Mouse (Mus musculus) Patski (cell line): ENCODE data around the gene Slc35c1. TPM values are rescaled to one million over a fixed set of nuclear protein-coding genes. Genes with fewer than 3 reads are reported as not detected.
A peak's percentile ranks its signal among the peaks of the same experiment; 100 is the strongest.

Experiments
- ATAC-seq: fragments of 100-300 bp; one replicate; pipeline ENCODE4 v1.8.0; 2021
- CTCF ChIA-PET: fragments of 350-600 bp; sonication (Branson Sonifier 250); formaldehyde crosslinking; loops from one replicate; lab custom pipeline; 2022; ENCODE audit warnings: inconsistent platforms; lab: Charles Lee
- POLR2A ChIA-PET: fragments of 350-600 bp; sonication (Branson Sonifier 250); formaldehyde crosslinking; loops from one replicate; lab custom pipeline; 2022; ENCODE audit warnings: antibody characterized with exemption, inconsistent platforms; lab: Charles Lee
- DNase-seq: peaks from one replicate; pipeline ENCODE4 v3.0.0-alpha.2; 2011; ENCODE audit warnings: low read depth, low spot score
- H3K27me3 ChIP-seq: fragments of 371-371 bp; one replicate; pipeline ENCODE4 v1.5.1; 2021
- CTCF ChIP-seq: fragments of 100-300 bp; IDR thresholded peaks from one replicate; pipeline ENCODE4 v1.5.1; 2021
- in situ Hi-C: fragments of 300-500 bp; cut with MboI; formaldehyde crosslinking; loops from 3 replicates; pipeline ENCODE4 v1.11.1; 2018; ENCODE audit warnings: low pct_unique_long_range_greater_than_20kb, mixed read lengths
- polyA plus RNA-seq: library from polyadenylated mRNA; unstranded; gene quantifications from one replicate; pipeline ENCODE4 v1.2.3, GENCODE M21; 2021

Gene Slc35c1
- polyA plus RNA-seq, 1 experiment from 2014 or later: 11.0 TPM

DNA sequence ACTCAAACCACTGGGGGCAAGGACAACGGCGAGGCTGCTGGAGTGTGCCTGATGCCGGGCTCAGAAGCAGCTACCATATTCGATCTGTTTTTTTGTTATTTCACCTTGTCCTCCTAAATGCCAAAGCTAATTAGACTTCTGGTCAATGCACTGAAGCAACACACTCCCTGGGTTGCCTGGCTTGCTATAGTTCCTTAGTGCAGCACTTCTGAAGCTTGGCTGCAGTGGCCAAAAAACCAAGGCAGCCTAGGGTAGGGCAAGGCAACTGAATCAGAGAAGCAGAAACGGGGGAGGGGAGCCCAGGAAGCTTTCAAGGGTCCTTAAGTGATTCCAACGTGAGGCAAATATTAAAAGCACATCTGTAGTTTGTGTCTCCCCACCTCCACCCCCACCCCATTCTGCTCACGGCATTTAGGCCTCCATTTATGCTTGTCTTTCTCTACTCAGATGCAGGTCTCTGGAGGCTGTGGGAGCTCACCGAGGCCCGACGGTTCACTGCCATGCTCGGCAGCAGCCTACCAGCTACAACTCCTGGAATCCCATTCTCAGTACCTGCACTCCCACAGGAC is 28.6 kb downstream of the Slc35c1 start:
- POLR2A ChIA-PET: interaction anchor here (1.7 to 3.1 kb wide), 2 partner anchors 10 to 43 kb away, joined by 6 to 18 read pairs; no protein-coding TSS in a partner anchor
- in situ Hi-C loops: loop anchor here (5.0 to 25.0 kb wide), 2 partner anchors 54 to 444 kb away; partner anchors contain the start of gene Dgkz

DNA sequence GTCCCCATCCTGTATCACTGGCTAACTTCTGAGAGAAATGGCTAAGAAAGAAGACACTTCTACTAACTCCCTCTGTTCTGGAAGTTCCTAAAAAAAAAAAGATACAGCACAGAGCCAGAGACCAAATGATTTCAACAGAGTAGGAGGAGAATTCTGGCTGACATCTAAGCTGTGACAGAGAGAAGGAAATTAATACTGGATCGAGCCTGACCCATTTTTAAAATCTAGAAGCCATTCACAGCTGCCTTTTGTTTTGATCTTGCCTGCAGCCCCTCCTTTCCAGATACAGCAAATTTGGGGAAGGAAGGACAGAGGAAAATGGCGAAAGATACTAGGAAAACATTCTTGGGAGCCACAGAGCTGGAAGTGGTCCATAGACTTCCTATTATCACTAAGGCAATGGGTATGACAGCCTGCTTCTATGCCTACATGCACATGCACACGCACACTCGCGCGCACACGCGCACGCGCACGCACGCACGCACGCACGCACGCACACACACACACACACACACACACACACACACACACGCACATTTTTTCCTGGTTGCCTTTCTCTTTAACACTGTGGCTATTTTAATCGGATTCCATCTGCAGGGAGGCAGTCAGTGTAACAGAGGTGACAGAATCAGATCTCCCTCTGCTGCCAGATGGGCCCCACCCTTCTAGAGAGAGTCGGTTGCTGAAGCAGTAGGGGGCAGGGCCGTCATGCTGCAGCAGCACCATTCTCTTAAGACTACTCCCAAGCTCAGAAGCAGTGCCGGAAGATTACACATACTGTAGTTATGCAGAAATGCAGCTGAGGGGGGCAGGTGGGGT is 29.4 kb downstream of the Slc35c1 start:
- DNase-seq (no peak), ATAC-seq (peak; percentile 60)
- CTCF ChIA-PET: interaction anchor here (1.3 to 1.9 kb wide), 2 partner anchors 9 to 12 kb away, joined by 7 to 10 read pairs; no protein-coding TSS in a partner anchor
- in situ Hi-C loops: loop anchor here (5.0 to 25.0 kb wide), 2 partner anchors 54 to 444 kb away; partner anchors contain the start of gene Dgkz
- H3K27me3 ChIP-seq: no peaks in the 10 kb centered on the region
- POLR2A ChIA-PET: interaction anchor here (1.7 to 3.1 kb wide), 2 partner anchors 9 to 42 kb away, joined by 6 to 18 read pairs; no protein-coding TSS in a partner anchor
- TF ChIP-seq CTCF: no peak

More for the DNA sequence above, 28.6 kb downstream of the Slc35c1 start:
- H3K27me3 ChIP-seq: no peaks in the 10 kb centered on the region
- CTCF ChIA-PET: interaction anchor here (1.3 to 1.9 kb wide), 2 partner anchors 10 to 56 kb away, joined by 4 to 10 read pairs; partner anchors contain the start of gene Large2
- DNase-seq: no peak
- no peak for TF ChIP-seq CTCF
- no peak for ATAC-seq

DNA sequence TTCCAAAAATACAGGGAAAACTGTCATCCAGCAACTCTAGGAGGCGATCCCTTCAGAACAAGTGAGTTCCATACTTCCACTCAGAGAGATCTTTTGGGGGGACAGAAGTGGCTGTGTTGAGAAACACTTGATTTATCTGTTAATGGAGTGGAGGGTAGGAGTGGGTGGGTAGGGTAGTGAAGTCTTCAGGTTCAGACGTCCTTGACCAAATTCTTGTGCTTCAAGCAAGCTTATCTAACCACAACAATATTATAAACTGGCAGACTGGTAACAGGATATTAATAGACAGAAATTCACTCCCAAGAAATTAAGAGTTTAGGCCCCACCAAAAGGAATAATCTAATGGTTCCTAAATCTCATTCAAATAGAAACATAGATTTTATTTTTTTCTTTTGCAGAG is 30.2 kb downstream of the Slc35c1 start:
- H3K27me3 ChIP-seq: no peaks in the 10 kb centered on the region
- in situ Hi-C loops: loop anchor here (5.0 to 25.0 kb wide), 2 partner anchors 53 to 443 kb away; partner anchors contain the start of gene Dgkz
- POLR2A ChIA-PET: no interaction called here
- no peak for DNase-seq
- no peak for TF ChIP-seq CTCF
- no peak for ATAC-seq
- CTCF ChIA-PET: interaction anchor here (1.9 kb wide), 1 partner anchor 11 kb away, joined by 7 read pairs; no protein-coding TSS in a partner anchor

DNA sequence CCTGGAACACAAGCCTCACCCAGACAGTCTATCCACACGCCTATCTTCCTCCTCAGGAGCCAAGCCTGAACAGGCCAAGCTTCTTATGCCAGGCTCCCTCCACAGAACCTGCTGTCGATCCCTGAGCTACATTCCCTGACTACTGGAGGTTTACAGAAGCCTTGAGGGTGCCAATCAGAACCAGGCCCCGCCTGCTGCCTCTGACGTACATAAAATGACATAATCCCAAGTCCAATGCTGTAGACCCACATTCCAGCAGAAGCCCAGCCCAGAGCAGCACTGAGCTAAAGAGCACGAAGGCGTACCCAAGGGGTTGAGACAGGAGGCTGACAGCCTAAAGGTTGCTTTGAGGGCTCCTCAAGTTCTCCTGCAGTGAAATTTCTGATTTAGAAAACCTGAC is 32.5 kb downstream of the Slc35c1 start:
- H3K27me3 ChIP-seq: no peaks in the 10 kb centered on the region
- POLR2A ChIA-PET: interaction anchor here (0.9 kb wide), 2 partner anchors 26 to 57 kb away, joined by 3 read pairs; no protein-coding TSS in a partner anchor
- TF ChIP-seq CTCF: no peak
- CTCF ChIA-PET: interaction anchor here (1.1 to 1.5 kb wide), 3 partner anchors 52 to 93 kb away, joined by 3 read pairs; no protein-coding TSS in a partner anchor
- in situ Hi-C loops: loop anchor here (25.0 kb wide), 1 partner anchor 441 kb away; the partner anchor contains the start of gene Dgkz
- ATAC-seq (peak; percentile 25), DNase-seq (no peak)

DNA sequence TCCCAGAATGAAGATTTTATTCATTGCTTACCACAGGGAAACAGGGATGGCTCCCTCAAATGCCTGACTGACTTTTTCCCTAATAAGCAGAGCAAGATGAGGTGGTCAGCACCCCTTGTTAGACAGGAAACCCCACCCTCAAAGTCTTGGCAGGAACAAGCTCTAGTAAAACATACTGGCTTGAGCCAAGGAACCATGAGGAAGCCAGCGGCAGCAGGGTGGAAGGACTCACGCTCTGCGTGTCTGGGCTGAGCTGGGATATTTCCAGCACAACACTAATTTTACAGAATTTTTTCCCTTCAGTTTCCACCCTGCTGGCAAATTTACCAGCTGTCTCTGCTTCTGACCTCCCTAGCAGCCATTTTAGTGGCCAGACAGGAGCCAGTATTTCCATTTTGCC is 33.9 kb downstream of the Slc35c1 start:
- ChIA-PET CTCF (interaction anchor here (0.9 to 1.2 kb wide), 2 partner anchors 11 to 438 kb away, joined by 3 read pairs; no protein-coding TSS in a partner anchor), POLR2A (no interaction called here)
- in situ Hi-C loops: loop anchor here (25.0 kb wide), 1 partner anchor 439 kb away; the partner anchor contains the start of gene Dgkz
- ATAC-seq: no peak
- DNase-seq: no peak
- H3K27me3 ChIP-seq: no peaks in the 10 kb centered on the region
- no peak for TF ChIP-seq CTCF

DNA sequence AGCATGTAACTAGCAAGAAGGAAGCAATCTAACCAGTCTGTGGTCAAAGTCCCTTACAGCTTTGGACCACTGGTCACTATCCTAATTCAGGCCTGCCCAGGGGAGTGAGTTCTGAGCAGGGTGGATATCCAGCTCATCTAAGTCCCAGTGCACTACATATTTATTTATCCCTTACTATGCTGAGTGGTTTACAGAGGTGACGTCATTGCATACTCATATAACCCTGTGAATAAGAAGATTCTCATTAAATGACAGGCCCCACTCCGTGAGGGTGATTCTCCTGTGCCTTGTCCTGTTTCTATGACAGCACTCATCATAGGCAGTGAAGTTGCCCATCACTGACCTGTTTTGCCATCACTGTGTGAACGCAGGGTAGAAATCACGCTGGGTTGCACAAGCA is 35.0 kb downstream of the Slc35c1 start:
- CTCF ChIA-PET: interaction anchor here (0.9 to 1.4 kb wide), 2 partner anchors 13 to 26 kb away, joined by 3 to 7 read pairs; no protein-coding TSS in a partner anchor
- no peak for TF ChIP-seq CTCF
- H3K27me3 ChIP-seq: no peaks in the 10 kb centered on the region
- POLR2A ChIA-PET: no interaction called here
- in situ Hi-C loops: loop anchor here (25.0 kb wide), 1 partner anchor 438 kb away; the partner anchor contains the start of gene Dgkz
- no peak for DNase-seq
- ATAC-seq: no peak

DNA sequence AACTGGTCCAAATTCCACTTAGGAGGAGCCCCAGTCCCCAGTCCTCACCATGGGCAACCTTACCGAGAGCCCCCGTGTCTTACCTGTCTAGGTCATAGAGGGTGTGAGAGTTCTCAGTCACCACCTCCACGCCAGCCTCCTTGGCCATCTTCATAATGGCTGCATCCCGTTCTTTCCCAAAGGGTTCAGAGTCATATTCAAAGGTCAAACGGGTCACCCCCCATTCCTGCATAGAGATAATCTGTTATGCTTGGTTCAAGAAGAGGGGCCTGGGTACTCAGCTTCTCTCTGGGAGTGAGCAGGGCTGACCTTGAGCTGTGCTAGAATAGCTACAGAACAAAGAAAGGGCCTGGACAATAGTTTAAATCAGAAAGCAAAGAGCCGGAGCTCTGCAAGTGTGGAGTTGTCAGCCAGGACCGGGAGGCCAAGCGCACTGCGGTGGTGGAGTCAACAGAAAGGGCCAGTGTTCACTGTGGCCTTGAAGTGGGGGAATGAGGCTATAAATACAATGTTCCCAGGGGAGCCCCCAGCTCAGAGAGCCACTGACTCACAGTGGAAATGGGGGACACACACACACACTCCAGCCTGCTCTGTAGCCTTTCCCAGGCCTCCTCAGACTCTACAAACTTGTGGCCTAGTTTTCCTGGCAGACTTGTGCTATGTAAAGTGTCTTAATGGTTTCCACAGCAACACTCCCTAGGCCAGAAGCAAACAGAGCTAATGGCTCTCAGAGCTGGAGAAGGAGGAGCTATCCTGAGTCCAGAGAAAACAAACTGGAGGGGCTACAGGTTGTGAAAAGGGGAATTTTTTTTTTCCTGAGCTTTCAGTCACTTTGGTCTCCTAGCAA is 35.7 kb downstream of the Slc35c1 start:
- no peak for TF ChIP-seq CTCF
- CTCF ChIA-PET: interaction anchor here (0.9 to 1.5 kb wide), 3 partner anchors 13 to 25 kb away, joined by 3 to 7 read pairs (median 3); no protein-coding TSS in a partner anchor

DNA sequence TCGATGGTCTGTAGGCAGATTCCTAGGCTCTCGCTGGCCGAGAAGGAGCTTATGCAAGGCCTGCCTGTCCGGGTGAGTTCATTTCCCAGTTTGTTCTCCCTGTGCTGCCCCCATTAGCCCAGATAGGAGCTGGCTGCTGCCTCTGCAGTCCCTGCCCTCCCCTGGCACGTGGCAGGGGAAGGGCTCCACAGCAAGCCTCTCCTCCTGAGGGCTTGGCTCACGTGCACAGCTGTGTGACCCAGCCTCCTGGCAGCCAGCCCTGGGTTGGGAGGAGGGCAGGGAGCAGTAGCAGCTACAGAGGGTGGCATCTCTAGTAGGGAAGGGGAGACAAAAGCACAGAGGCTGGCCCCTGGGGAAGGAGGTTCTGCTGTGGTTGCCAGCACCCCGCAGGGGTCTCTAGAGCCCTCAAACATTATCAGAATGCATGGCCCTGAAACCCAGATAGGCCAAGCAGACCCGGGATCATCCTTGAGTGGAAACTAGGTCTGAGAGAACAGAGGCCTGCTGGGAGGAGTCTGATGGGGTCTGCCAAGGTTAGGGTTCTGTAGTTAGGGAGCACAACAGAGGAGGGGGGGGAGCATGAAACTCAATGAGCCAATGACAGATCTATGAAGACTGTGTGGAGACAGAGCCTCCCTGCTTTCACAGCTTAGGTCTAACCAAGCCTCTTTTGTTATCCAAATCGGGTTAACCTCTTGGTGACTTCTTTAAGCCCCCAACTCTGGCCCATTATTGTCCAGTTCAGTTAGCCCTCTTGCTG is 36.5 kb downstream of the Slc35c1 start:
- DNase-seq (no peak), ATAC-seq (peak; percentile 6)
- CTCF ChIA-PET: interaction anchor here (1.5 kb wide), 1 partner anchor 14 kb away, joined by 3 read pairs; no protein-coding TSS in a partner anchor
- in situ Hi-C loops: no loop called here
- POLR2A ChIA-PET: interaction anchor here (1.3 to 1.4 kb wide), 2 partner anchors 35 to 40 kb away, joined by 4 to 5 read pairs; no protein-coding TSS in a partner anchor
- H3K27me3 ChIP-seq: no peaks in the 10 kb centered on the region
- no peak for TF ChIP-seq CTCF

More for the DNA sequence above, 35.7 kb downstream of the Slc35c1 start:
- peak; percentile 41 for ATAC-seq
- H3K27me3 ChIP-seq: no peaks in the 10 kb centered on the region
- POLR2A ChIA-PET: interaction anchor here (1.3 kb wide), 1 partner anchor 36 kb away, joined by 5 read pairs; no protein-coding TSS in a partner anchor
- DNase-seq: no peak
- in situ Hi-C loops: loop anchor here (25.0 kb wide), 1 partner anchor 437 kb away; the partner anchor contains the start of gene Dgkz
